Mouse (Mus musculus): ENCODE data around the gene Gm20518. TPM values are rescaled to one million over a fixed set of nuclear protein-coding genes. Genes with fewer than 3 reads are reported as not detected.

Gene Gm20518
- 2.5 and 2.7 TPM in 2 replicates for polyA plus RNA-seq (2012; rRNA removed)

DNA sequence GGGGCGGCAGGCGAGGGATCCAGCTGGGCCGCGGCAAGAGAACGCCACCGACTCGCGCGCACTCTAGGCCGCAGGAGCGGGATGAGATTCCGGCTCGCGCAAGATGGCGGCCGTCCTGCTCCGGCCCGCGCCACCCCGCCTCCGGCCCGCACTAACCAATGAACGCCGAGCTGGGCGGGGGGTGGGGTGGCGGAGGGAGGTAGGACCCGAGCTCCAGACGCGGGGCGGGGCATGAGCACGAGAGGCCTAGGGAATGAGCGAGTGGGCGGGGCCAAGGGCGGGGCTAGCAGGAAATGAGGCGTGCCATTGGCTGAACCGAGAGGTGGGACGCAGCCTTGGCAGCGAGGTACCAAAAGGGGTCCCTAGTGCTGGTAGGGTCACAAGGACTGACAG is at the start of gene Gm20518:
Gm20518 (minus strand) TSS at position 105 of the 393 bp plus-strand sequence.

GRCm38 (mm10) chr16:17928087-17928580 is 36.7 kb upstream of the Gm20518 start, which contains the start of gene Slc25a1:
TSS of gene Slc25a1 (minus strand) at chr16:17928219.

GRCm38 (mm10) chr16:17914307-17915249 is 23.1 kb upstream of the Gm20518 start, which contains the start of gene Gsc2:
TSS of gene Gsc2 (minus strand) at chr16:17915059.

GRCm38 (mm10) chr16:17911052-17911595 is 19.7 kb upstream of the Gm20518 start, which contains the start of gene Ess2:
TSS of gene Ess2 (minus strand) at chr16:17911348.

DNA sequence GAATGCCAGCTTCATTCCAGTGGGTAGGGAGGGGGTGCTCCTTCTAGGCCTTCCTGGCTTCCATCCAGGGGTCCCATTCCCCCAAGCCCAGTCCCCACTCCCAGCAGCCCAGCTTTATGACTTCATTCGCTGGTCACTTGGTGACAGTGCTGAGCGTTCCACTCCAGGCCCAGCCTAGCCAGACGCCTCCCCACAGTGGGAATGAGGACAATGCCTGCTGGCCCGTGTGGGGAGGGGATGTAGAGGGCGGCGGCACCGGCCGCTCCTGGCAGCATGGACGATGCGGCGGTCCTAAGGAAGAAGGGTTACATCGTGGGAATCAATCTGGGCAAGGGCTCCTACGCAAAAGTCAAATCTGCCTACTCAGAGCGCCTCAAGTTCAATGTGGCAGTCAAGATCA is 7.0 kb upstream of the Gm20518 start, which contains the start of the genes Dgcr2 and Tssk2:
Dgcr2 (minus strand) TSS at position 101 of the 400 bp plus-strand sequence.
Tssk2 (plus strand) TSS at position 176 of the 400 bp plus-strand sequence.

GRCm38 (mm10) chr16:17893923-17894322 is 2.5 kb upstream of the Gm20518 start, which contains the start of gene Tssk1:
TSS of gene Tssk1 (plus strand) at chr16:17894223.

DNA sequence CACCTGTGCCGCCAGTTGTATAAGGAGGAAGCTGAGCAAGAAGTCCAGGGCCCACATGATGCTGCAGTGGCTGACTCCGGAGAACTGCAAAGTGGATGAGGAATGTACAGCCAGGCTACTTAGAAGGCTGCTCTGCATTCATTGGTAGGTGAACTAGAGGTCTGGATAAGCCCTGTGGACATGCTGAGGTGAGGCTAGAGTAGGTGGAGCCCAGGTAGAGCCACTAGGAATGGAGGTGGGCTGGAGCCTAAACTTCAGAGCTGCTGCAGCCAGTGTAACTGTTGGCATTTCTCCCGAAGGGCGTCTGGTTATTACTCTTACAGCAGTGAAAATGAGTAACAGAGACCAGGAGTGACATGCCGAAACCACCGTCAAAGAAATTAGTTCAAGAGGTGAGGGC is 53.4 kb downstream of the Gm20518 start, which contains the start of gene Car15:
Car15 (minus strand) TSS at position 314 of the 400 bp plus-strand sequence.

DNA sequence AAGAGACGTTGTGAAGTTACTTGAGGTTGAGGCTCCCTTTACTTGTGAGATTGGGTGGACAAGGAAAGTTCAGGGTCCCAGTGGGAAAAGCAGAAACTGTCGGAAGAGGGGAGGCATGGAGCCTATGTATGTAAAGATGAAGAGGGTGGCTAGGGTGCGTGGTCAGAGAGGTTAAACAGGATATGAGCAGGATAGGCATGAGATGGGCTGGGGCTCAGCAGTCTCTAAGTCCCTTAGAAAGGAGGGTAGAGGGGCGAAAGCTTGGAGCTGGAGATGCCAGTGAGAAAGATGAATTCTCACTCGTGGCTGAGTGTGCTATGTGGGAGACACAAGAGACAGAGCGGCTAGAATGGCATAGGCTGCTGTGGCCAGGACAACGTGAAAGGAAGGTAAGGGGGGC is 58.6 kb downstream of the Gm20518 start, which contains the start of gene B830017H08Rik:
B830017H08Rik (plus strand) TSS at position 301 of the 400 bp plus-strand sequence.

DNA sequence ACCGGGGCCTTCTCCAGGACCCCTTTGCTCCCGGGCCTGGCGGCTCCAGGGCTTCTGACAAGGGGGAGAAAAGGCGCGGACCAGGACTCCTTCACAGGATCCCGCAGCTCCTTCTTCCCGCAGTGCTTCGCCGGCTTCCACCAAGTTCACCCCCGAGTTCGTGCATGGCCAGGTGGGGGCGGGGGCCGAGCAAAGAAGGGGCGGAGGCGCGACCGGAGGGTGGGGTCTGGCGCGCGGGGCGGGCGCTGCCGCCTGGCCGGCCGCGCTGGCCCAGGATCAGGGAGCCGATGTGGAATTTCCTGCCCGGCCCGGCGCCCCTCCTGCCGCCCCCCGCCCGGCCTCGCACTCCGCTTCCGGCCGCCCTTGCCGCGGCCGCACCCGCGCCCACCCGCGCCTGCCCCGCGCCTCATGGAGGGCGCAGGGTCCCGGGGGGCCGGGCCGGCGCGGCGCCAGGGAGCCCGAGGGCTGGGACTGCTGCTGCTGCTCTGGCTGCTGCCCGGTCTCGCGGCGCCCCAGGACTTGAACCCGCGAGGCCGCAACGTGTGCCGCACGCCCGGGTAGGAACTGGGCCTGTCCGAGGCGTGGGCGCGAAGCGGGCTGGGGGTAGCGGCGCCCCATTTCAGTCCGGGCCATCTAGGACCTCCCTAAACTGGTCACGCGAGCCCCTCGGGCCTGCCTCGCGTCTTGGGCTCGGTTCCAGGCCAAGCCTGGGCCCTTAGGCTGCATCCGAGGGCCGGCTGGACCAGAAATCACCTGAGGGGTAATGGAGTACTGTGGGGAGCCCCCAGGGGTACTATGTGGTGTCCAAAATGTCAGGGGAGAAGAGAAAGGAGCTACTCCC is 94.3 kb downstream of the Gm20518 start, which contains the start of gene Scarf2:
Scarf2 (plus strand) TSS at position 312 of the 841 bp plus-strand sequence.

Other genes starting within 250 kb of the Gm20518 start
- gene Ccdc74a, start 245.2 kb downstream of the Gm20518 start, polyA plus RNA-seq (2012; rRNA removed), result 7.2 and 8.7 TPM in 2 replicates
- 66.0 and 74.6 TPM in 2 replicates for gene Med15, start 158.8 kb downstream of the Gm20518 start, polyA plus RNA-seq (2012; rRNA removed)
- 87.9 and 99.2 TPM in 2 replicates for gene Klhl22, start 132.1 kb downstream of the Gm20518 start, polyA plus RNA-seq (2012; rRNA removed)
- 13.9 and 53.3 TPM in 2 replicates for gene Scarf2, start 94.4 kb downstream of the Gm20518 start, polyA plus RNA-seq (2012; rRNA removed)
- gene B830017H08Rik, start 58.5 kb downstream of the Gm20518 start, polyA plus RNA-seq (2012; rRNA removed), result 2.3 and 3.5 TPM in 2 replicates
- 13.6 and 15.8 TPM in 2 replicates for gene Car15, start 53.3 kb downstream of the Gm20518 start, polyA plus RNA-seq (2012; rRNA removed)
- 0.08 and 0.09 TPM in 2 replicates for gene Tssk1, start 2.6 kb upstream of the Gm20518 start, polyA plus RNA-seq (2012; rRNA removed)
- 110 and 113 TPM in 2 replicates for gene Dgcr2, start 6.9 kb upstream of the Gm20518 start, polyA plus RNA-seq (2012; rRNA removed)
- 0.11 TPM in 1 of 2 replicates, not detected in the other for gene Tssk2, start 7.0 kb upstream of the Gm20518 start, polyA plus RNA-seq (2012; rRNA removed)
- 53.4 and 53.6 TPM in 2 replicates for gene Ess2, start 19.7 kb upstream of the Gm20518 start, polyA plus RNA-seq (2012; rRNA removed)
- 0.38 and 0.84 TPM in 2 replicates for gene Gsc2, start 23.4 kb upstream of the Gm20518 start, polyA plus RNA-seq (2012; rRNA removed)
- gene Slc25a1, start 36.5 kb upstream of the Gm20518 start, polyA plus RNA-seq (2012; rRNA removed), result 105 TPM in 2 replicates
- not detected in 2 replicates for gene Vpreb2, start 88.8 kb upstream of the Gm20518 start, polyA plus RNA-seq (2012; rRNA removed)
- 111 and 118 TPM in 2 replicates for gene Dgcr6, start 161.2 kb upstream of the Gm20518 start, polyA plus RNA-seq (2012; rRNA removed)
- 10.0 and 12.3 TPM in 2 replicates for gene Prodh, start 198.5 kb upstream of the Gm20518 start, polyA plus RNA-seq (2012; rRNA removed)
- 31.5 and 34.6 TPM in 2 replicates for gene Rtn4r, start 236.0 kb upstream of the Gm20518 start, polyA plus RNA-seq (2012; rRNA removed)

Measured in central nervous system, embryonic 14 days (tissue).